Mouse (Mus musculus) T-helper 1 cell (primary cell): ENCODE results near the gene Mylk2.

Experiments used
- in situ Hi-C: fragments of 300-600 bp; cut with MboI, MseI; formaldehyde crosslinking; loops from one replicate; pipeline ENCODE4 v1.15.1; 2025; ENCODE audit warnings: high pct_unique_total_duplicates

The Mylk2 gene

GRCm38 (mm10) chr2:152911031-152911430, at the start of gene Mylk2:
TSS of gene Mylk2 (plus strand) at chr2:152911352.
- in situ Hi-C loops = no loop called here

DNA sequence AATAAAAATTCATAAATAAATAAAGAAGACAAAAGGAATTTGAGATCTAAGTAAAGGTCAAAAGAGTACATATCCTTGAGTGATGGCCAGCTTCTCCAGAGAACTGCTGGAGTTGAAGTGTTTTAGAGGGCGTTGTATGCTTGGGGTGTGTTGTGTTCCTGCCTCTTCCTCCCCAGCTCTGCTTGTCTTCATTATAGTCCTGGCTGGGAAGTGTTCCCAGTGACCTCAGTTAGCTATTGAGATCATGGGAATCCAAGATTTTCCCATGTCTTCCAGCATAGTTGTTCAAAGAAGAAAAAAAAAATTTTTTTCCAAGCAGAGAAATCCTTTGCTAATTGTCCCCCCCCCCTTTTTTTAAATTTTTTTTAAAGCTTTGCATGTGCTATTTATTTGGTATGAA, 49.3 kb upstream of the Mylk2 start:
- in situ Hi-C loops = no loop called here

DNA sequence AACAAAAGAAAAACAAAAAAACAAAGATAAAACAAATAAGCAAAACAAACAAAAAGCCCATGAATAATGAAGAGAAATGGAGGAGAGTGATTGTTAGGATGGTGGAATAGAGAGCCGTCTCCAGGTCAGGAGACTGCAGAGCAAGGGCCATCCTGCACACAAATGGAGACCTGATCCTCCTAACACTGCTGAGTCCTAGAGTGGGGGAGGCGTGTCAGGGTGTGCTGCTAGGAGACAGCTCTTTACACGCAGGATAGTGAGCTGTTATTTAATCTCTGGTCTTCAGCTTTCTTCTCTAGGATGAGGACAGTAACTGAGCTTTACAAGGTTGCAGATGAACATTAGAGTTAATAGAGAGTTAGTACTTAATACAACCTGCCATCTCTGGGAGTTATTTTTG, 48.5 kb upstream of the Mylk2 start:
- in situ Hi-C loops = no loop called here

- in situ Hi-C loops = no loop called here
Measured at GRCm38 (mm10) chr2:152863346-152863745, 47.8 kb upstream of the Mylk2 start.

- in situ Hi-C loops = loop anchor here (25.0 kb wide), 2 partner anchors 484 to 616 kb away; no protein-coding TSS in a partner anchor
Measured at GRCm38 (mm10) chr2:152878239-152878638, 32.9 kb upstream of the Mylk2 start.

GRCm38 (mm10) chr2:152880898-152881297, 30.3 kb upstream of the Mylk2 start:
- in situ Hi-C loops = loop anchor here (25.0 kb wide), 2 partner anchors 481 to 619 kb away; no protein-coding TSS in a partner anchor

- in situ Hi-C loops = loop anchor here (25.0 kb wide), 2 partner anchors 478 to 622 kb away; no protein-coding TSS in a partner anchor
Measured at GRCm38 (mm10) chr2:152884101-152884645, 27.0 kb upstream of the Mylk2 start.

DNA sequence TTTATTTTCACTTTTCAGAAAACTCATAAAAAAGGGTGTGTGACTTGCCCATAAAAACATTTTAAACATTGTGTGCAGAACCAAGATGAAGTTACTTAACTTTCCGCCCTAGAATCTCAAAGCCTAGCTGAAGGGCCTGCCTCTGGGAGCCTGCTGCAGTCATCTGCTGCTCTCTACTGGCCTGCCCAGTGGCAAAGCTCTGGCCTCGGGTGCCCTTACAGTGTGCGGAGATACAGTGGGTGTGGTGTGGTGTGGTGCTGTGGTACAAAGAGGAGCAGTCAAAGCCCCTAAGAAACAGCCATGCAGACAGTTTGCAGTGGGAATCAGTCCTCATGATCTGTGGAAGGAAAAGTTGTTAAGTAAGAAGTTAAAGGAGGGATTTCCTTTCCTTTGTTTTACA, 23.9 kb upstream of the Mylk2 start:
- in situ Hi-C loops = loop anchor here (25.0 kb wide), 2 partner anchors 475 to 625 kb away; no protein-coding TSS in a partner anchor

DNA sequence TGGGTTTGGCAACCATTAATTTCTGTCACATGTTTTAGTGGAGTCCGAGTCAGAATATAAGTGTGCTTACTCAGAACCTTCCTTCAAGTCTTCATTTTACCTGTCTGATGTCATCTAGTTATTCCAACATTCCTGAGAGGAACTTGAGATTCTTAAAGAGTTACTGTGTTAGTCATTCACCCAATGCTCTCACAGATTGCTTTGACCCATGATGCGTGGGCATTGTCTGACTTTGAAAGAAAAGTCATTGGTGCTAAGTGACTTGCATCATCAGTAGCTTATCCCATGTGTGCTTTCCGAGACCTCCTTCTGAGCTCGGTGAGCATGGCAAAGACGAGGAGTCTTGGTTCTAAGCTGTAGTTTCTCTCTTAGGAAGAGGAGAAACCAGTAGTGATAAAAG, 22.4 kb upstream of the Mylk2 start:
- in situ Hi-C loops = loop anchor here (25.0 kb wide), 2 partner anchors 474 to 626 kb away; no protein-coding TSS in a partner anchor

DNA sequence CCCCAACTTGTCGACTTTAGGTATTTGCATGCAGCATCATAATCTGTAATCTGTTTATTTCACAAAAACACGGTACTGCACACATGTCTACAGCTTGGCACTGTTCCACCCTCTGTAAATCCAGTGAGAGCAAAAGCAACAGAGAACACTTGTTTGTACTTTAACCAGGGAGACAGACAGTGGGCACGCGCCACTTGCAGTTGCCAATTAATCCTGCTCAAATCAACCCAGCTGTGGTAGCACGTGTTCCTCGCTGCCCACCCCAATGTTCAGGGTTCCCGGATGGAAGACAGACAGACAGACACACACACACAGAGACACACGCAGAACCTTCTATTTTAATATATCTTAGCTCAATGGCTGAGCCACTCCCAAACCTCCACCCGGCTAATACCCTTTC, 15.3 kb upstream of the Mylk2 start:
- in situ Hi-C loops = loop anchor here (25.0 kb wide), 2 partner anchors 466 to 634 kb away; no protein-coding TSS in a partner anchor

DNA sequence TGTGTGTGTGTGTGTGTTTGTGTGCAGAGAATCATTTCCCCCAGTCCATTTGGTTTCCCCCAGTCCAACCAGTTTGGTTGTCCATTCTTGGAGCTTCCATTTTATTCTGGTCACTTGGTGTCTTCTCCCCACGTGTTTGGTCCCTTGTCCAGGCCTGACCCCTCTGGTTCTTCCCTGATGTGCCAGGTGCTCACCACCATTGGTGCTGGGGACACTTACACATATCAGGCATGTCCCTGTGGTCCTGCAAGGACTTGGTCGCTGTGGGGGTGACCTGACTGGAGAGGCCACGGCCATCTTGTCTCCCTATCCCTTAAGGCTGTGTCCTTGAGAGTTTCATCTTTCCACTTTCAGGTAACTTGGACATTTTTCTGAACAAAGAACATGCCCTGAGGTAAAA, 14.2 kb upstream of the Mylk2 start:
- in situ Hi-C loops = loop anchor here (25.0 kb wide), 2 partner anchors 465 to 635 kb away; no protein-coding TSS in a partner anchor

DNA sequence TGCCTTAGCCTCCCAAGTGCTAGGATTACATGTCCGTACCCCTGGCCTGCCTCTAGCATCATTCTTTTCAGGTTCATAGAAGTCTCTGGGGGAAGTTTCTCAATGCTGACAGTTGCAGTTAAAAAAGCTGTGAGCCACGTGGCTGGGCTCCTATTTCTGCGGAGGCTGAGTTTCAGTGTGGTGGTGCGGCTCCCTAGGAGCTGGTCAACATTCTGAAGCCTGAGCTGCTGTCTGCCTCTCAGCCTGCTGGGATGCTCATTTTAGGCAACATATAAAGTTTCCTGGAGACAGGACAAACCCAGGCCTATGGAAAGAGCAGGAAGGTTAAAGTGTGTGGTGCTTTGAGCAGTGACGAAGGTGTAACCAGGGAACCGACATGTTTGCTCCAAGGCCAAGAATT, 12.1 kb upstream of the Mylk2 start:
- in situ Hi-C loops = loop anchor here (25.0 kb wide), 2 partner anchors 463 to 637 kb away; no protein-coding TSS in a partner anchor

DNA sequence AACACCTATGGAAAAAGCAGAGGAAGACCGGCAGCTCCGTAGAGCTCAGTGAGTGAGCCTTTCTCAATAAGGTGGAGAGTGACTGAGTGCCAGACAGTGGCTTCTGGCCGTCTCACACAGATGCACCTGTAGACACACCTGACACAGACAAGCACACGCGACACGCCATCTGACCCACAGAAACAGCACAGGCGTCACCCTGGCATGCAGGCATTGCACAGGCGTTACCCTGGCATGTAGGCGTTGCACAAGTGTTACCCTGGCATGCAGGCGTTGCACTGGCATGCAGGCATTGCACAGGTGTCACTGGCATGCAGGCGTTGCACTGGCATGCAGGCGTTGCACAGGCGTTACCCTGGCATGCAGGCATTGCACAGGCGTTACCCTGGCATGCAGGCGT, 9.9 kb upstream of the Mylk2 start:
- in situ Hi-C loops = no loop called here

DNA sequence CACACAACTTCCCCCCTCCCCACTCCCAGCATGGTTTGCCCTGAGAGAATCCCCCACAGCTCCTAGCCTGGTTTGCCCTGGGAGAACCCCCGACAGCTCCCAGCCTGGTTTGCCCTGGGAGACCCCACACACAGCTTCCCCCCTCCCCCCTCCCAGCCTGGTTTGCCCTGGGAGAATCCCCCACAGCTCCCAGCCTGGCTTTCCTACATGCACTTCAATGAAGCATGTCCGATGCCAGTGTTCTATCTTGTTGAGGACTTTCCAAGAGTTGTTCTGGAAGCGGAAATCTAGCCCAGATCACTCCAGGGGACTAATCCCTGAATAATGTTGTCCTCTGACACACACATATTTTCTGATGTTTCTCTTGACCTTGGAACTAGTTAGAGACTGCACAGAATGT, 8.5 kb upstream of the Mylk2 start:
- in situ Hi-C loops = no loop called here

- in situ Hi-C loops = no loop called here
Measured at GRCm38 (mm10) chr2:152903586-152903985, 7.6 kb upstream of the Mylk2 start.

DNA sequence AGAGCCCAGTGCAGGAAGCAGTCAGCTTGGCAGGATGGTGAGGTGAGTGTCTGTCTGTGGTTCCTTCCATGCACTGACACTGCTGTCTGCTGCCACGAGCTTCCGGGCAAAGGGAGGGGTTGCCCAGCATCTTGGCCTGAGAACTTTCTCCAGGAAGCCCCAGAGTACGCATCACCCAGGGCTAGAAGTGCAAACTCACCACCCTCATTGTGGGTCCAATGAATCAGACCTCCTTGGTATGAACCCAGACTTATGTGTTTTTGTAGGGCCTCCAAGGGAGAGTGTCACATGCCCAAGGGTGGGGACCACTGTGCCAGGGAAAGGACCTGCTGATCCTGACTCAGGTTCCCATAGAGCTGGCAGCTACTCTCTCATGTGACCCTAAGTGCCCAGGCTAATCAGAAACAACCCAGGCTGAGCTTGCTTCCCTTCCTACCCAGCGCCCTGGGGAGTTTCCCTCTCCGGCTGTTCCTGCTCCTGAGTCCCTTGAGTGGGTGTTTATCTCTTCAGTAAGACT, 7.0 kb upstream of the Mylk2 start:
- in situ Hi-C loops = no loop called here

DNA sequence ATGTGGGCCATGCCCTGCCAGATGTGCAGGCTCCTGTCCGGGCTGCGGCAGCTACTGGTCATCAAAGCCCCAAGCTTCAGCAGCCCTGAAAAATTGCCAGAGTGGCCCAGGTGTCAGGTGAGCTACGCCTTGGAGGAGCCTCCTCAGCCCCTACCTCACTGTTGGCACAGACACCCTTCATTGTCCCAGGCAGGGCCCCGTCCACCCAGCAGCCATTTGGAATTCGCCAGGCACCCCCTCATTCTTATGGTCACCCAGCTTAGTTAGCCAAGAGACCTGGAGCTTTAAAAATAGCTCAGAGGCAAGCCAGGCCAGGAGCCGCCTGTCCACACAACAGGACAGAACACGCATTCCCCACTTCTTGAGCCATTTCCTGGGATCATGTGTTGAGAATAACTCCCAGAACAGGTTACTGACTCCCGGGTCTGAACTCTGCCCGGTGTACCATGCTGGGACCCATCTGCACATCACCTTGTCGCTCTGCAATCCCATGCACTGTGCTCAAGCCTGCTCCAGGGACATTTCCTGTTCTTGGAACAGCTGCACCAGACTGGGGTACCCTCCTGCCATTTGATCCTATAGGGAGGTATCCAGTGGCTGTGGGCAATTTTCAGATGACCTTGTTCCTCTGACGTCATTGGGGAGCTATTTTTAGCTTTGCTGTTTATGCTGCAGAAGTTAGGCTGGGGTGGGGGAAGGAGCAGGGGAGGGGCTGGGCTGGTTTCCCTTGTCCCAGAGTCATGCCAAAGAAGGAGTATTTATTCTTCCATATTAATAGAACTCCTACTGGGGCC, 5.9 kb upstream of the Mylk2 start:
- in situ Hi-C loops = no loop called here

DNA sequence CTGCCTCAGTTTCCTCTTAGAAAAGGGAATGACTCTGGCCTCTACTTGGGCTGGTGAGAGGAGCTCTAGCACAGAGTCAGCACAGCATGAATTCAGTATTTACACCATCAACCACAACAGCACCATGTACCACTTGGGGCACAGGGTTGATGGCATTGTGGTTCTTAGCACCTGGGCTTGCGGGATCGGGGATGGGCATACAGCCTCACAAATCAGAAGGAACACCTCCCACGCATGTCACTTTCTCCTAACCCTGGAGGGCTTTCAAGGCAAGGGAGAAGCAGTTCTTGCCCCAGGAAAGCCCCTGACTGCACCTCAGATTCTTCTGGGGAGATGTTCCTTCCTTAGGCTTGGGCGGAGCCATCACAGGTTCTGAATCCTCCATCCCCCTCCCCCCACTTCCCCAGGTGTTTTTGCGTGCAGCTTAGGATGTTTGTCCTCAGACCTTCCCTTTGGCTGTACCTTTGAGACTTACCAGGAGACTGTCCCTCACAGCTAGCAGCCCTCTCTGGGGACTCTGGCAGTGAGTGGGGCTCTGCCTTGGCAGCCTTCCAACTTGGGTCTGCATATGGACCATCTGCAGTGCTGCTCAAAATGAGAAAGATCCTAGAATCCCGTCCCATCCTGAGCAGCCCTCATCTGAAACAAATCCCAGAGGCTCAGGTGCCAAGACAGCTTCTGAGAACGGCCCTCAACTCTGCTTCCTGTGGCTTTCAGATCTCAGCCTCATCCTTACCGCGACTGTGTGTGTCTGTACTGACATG, 4.7 kb upstream of the Mylk2 start:
- in situ Hi-C loops = no loop called here

DNA sequence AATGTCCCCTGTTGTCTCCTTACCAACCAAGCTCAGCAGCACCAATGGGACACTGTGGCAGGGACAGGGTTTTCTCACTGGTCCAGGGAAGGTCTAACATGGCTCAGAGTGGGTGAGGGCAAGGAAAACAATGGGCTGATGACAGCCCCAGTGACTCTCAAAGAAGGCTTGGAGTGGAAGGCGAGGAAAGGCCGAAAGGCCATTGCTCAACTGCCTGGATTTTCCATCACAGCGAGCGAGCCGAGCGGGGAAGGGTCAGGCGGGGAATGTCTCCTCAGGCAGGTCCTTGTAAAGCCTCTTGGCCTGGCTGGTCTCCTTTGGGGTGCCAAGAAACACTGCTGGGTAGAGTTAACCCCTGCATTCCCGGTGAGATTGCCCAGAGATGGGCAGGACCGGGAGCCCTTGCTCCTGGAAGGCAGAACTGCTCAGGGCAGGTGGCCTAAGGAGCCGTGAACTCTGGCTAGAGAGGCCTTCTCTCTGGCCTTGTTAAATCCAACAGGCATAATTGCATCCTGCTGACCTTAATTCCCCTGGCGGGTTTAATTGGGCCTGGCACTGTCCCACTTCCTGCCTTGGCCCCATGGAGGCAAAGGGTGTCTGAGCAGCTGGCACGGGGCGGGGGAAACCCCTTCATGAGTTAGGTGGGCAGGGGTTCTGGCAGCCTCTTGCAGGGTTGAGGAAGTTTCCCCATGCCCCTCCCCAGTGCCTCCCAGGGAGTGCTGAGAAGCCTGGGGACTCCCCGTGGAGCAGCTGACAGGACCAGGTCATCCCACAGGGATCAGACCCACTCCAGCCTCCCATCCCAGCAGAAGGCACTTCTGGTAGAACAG, 3.8 kb upstream of the Mylk2 start:
- in situ Hi-C loops = no loop called here

- in situ Hi-C loops = no loop called here
Measured at GRCm38 (mm10) chr2:152909848-152910247, 1.3 kb upstream of the Mylk2 start.

GRCm38 (mm10) chr2:152911432-152911831, 280 bp downstream of the Mylk2 start:
- in situ Hi-C loops = no loop called here
